ENCODE assay signal across 7 mouse cellular contexts in genomic region chr1:82134938-82135337, GRCm38 (mm10).
"Had no signal": no experiment of that assay in that cellular context is flagged by ENCODE, and none has a peak within 500 bp of the region (broad histone marks: within the 10 kb centered on the region; RNA-seq: fewer than 3 reads in every experiment).

No protein-coding gene starts in this region.

- DNase-seq: kidney, postnatal 14 days; lung, embryonic 14.5 days; lung, postnatal 10 days; lung, postnatal 4 days; midbrain, embryonic 14.5 days; right cerebral cortex, postnatal 4 days; thymus, postnatal 4 days had no signal
